Mouse (Mus musculus) limb, embryonic 12.5 days (tissue): Measurements from ENCODE around the gene Klhdc7a. TPM values are rescaled to one million over a fixed set of nuclear protein-coding genes. Genes with fewer than 3 reads are reported as not detected.
"Not testable (repeated sequence)": the region's sequence is repeated elsewhere in the genome, so short reads cannot be mapped to it uniquely, and the experiment has no call there.

Experiments used
- ATAC-seq: fragments of 200-750 bp; cut with Nextera tagmentation; 2 replicates; pipeline ENCODE4 v1.8.0; 2017; ENCODE audit warnings: low read depth, moderate TSS enrichment; ENCODE audit not compliant: insufficient number of reproducible peaks, insufficient read depth, low FRiP score, low TSS enrichment
- H3K27ac ChIP-seq: fragments of 300-500 bp; sonication (generic); 2 replicates; pipeline ENCODE4 v1.5.1; 2016; ENCODE audit warnings: mild to moderate bottlenecking, moderate library complexity
- H3K27me3 ChIP-seq: fragments of 300-500 bp; sonication (generic); 2 replicates; pipeline ENCODE4 v1.6.1; 2016; ENCODE audit warnings: mild to moderate bottlenecking, moderate library complexity
- H3K36me3 ChIP-seq: fragments of 300-500 bp; sonication (generic); 2 replicates; pipeline ENCODE4 v1.6.1; 2016; ENCODE audit warnings: mild to moderate bottlenecking, moderate library complexity
- H3K4me1 ChIP-seq: fragments of 300-500 bp; sonication (generic); replicated peaks from 2 replicates; pipeline ENCODE4 v1.6.1; 2016
- H3K4me2 ChIP-seq: fragments of 300-500 bp; sonication (generic); 2 replicates; pipeline ENCODE4 v1.6.1; 2016; ENCODE audit warnings: mild to moderate bottlenecking, moderate library complexity
- H3K4me3 ChIP-seq: fragments of 300-500 bp; sonication (generic); replicated peaks from 2 replicates; pipeline ENCODE4 v1.5.1; 2016; ENCODE audit warnings: mild to moderate bottlenecking
- H3K9ac ChIP-seq: fragments of 300-500 bp; sonication (generic); replicated peaks from 2 replicates; pipeline ENCODE4 v1.6.1; 2016; ENCODE audit warnings: mild to moderate bottlenecking, moderate library complexity
- H3K9me3 ChIP-seq: fragments of 300-500 bp; sonication (generic); 2 replicates; pipeline ENCODE4 v1.6.1; 2016; ENCODE audit warnings: mild to moderate bottlenecking, moderate library complexity
- WGBS: fragments of 180-500 bp; shearing (Covaris S2); methylation state at CpG from one replicate; pipeline ENCODE4 v1.1.7; 2016; 5-methylcytosine and 5-hydroxymethylcytosine counted together
- polyA plus RNA-seq: library from polyadenylated mRNA; unstranded; fragments of >200 nt; fragmentation: Nextera tagmentation; extraction: Ambion mirVana; gene quantifications from 2 replicates; pipeline ENCODE4 v1.2.1, GENCODE M21; 2016

Gene Klhdc7a
- polyA plus RNA-seq, 1 experiment from 2014 or later, result not detected

- WGBS, result 45% methylated on average over 5 of the region's 5 CpGs
- no peak for ATAC-seq
- Histone ChIP-seq H3K36me3 (no peaks in the 10 kb centered on the region), H3K4me3 (no peak overlapping the region), H3K27me3 (no peaks in the 10 kb centered on the region; the same call in 1 of the 2 replicates), H3K9ac (no peak overlapping the region), H3K4me1 (peaks cover 5% of the 10 kb centered on the region; the same call in 1 of the 2 replicates), H3K9me3 (no peaks in the 10 kb centered on the region), H3K27ac (no peak overlapping the region), H3K4me2 (no peak overlapping the region)
Observed at GRCm38 (mm10) chr4:139978716-139979115, 10.9 kb upstream of the Klhdc7a start.

GRCm38 (mm10) chr4:139977308-139977781, 9.5 kb upstream of the Klhdc7a start:
- H3K36me3 ChIP-seq, result no peaks in the 10 kb centered on the region
- H3K4me1 ChIP-seq, result peaks cover 5% of the 10 kb centered on the region; the same call in 1 of the 2 replicates
- 26% methylated on average over 5 of the region's 5 CpGs for WGBS
- no peak overlapping the region for H3K4me3 ChIP-seq
- H3K27me3 ChIP-seq, result no peaks in the 10 kb centered on the region; the same call in none of the 2 replicates
- no peak overlapping the region for H3K4me2 ChIP-seq
- H3K9ac ChIP-seq, result no peak overlapping the region
- ATAC-seq, result no peak
- no peaks in the 10 kb centered on the region for H3K9me3 ChIP-seq
- no peak overlapping the region for H3K27ac ChIP-seq

- Histone ChIP-seq H3K9ac (no peak overlapping the region), H3K27ac (no peak overlapping the region), H3K9me3 (no peaks in the 10 kb centered on the region), H3K4me3 (no peak overlapping the region), H3K36me3 (no peaks in the 10 kb centered on the region), H3K4me2 (no peak overlapping the region), H3K4me1 (0 out of 2 replicates have a peak, but pooled peaks cover 5% of the 10 kb centered on the region), H3K27me3 (no peaks in the 10 kb centered on the region; the same call in 1 of the 2 replicates)
- ATAC-seq, result no peak
- 19% methylated on average over 7 of the region's 7 CpGs for whole genome bisulfite sequencing
Observed at GRCm38 (mm10) chr4:139974506-139974905, 6.7 kb upstream of the Klhdc7a start.

GRCm38 (mm10) chr4:139967475-139967891, 343 bp downstream of the Klhdc7a start:
- Histone ChIP-seq H3K9ac (no peak overlapping the region), H3K36me3 (no peaks in the 10 kb centered on the region), H3K27me3 (peaks cover 21% of the 10 kb centered on the region), H3K4me3 (no peak overlapping the region), H3K4me1 (peaks cover 13% of the 10 kb centered on the region), H3K4me2 (no peak overlapping the region), H3K9me3 (no peaks in the 10 kb centered on the region), H3K27ac (no peak overlapping the region)
- no peak for ATAC-seq
- WGBS, result 20% methylated on average over 10 of the region's 10 CpGs

- no peaks in the 10 kb centered on the region for H3K9me3 ChIP-seq
- no peak overlapping the region for H3K9ac ChIP-seq
- ATAC-seq, result no peak
- H3K4me2 ChIP-seq, result no peak overlapping the region
- H3K4me1 ChIP-seq, result peaks cover 13% of the 10 kb centered on the region
- peaks cover 21% of the 10 kb centered on the region for H3K27me3 ChIP-seq
- no peak overlapping the region for H3K4me3 ChIP-seq
- H3K27ac ChIP-seq, result no peak overlapping the region
- no peaks in the 10 kb centered on the region for H3K36me3 ChIP-seq
- WGBS, result 30% methylated on average over 3 of the region's 3 CpGs
Observed at GRCm38 (mm10) chr4:139966981-139967380, 845 bp downstream of the Klhdc7a start.

- 90% methylated on average over 28 of the region's 28 CpGs for WGBS
- no peak for ATAC-seq
- no peak overlapping the region for H3K9ac ChIP-seq
- H3K9me3 ChIP-seq, result no peaks in the 10 kb centered on the region
- peaks cover 13% of the 10 kb centered on the region for H3K4me1 ChIP-seq
- no peaks in the 10 kb centered on the region for H3K36me3 ChIP-seq
- H3K27me3 ChIP-seq, result peaks cover 21% of the 10 kb centered on the region
- no peak overlapping the region for H3K4me2 ChIP-seq
- no peak overlapping the region for H3K27ac ChIP-seq
- no peak overlapping the region for H3K4me3 ChIP-seq
Observed at GRCm38 (mm10) chr4:139965596-139966185, 2.1 kb downstream of the Klhdc7a start.

GRCm38 (mm10) chr4:139964406-139964805, 3.4 kb downstream of the Klhdc7a start:
- 87% methylated on average over 5 of the region's 5 CpGs for WGBS
- peaks cover 21% of the 10 kb centered on the region for H3K27me3 ChIP-seq
- no peaks in the 10 kb centered on the region for H3K36me3 ChIP-seq
- peaks cover 13% of the 10 kb centered on the region for H3K4me1 ChIP-seq
- no peak overlapping the region for H3K4me2 ChIP-seq
- H3K4me3 ChIP-seq, result no peak overlapping the region
- ATAC-seq, result no peak
- no peak overlapping the region for H3K27ac ChIP-seq
- no peak overlapping the region for H3K9ac ChIP-seq
- H3K9me3 ChIP-seq, result no peaks in the 10 kb centered on the region

GRCm38 (mm10) chr4:139963911-139964310, 3.9 kb downstream of the Klhdc7a start:
- Histone ChIP-seq H3K27me3 (peaks cover 21% of the 10 kb centered on the region), H3K27ac (no peak overlapping the region), H3K4me2 (no peak overlapping the region), H3K4me1 (peaks cover 13% of the 10 kb centered on the region), H3K9ac (no peak overlapping the region), H3K36me3 (no peaks in the 10 kb centered on the region), H3K9me3 (no peaks in the 10 kb centered on the region), H3K4me3 (no peak overlapping the region)
- ATAC-seq, result no peak
- 84% methylated on average over 5 of the region's 5 CpGs for WGBS

GRCm38 (mm10) chr4:139963059-139963458, 4.8 kb downstream of the Klhdc7a start:
- Histone ChIP-seq H3K4me3 (no peak overlapping the region), H3K4me2 (no peak overlapping the region), H3K36me3 (no peaks in the 10 kb centered on the region), H3K9ac (no peak overlapping the region), H3K9me3 (no peaks in the 10 kb centered on the region), H3K27ac (no peak overlapping the region), H3K27me3 (peaks cover 21% of the 10 kb centered on the region), H3K4me1 (peaks cover 13% of the 10 kb centered on the region)
- ATAC-seq, result no peak
- 44% methylated on average over 8 of the region's 8 CpGs for WGBS

GRCm38 (mm10) chr4:139961816-139962215, 6.0 kb downstream of the Klhdc7a start:
- no peak overlapping the region for H3K4me3 ChIP-seq
- H3K9ac ChIP-seq, result no peak overlapping the region
- WGBS, result 89% methylated on average over 8 of the region's 8 CpGs
- H3K4me1 ChIP-seq, result peaks cover 2% of the 10 kb centered on the region; the same call in 1 of the 2 replicates
- no peak for ATAC-seq
- no peak overlapping the region for H3K27ac ChIP-seq
- no peaks in the 10 kb centered on the region for H3K9me3 ChIP-seq
- no peak overlapping the region for H3K4me2 ChIP-seq
- no peaks in the 10 kb centered on the region for H3K36me3 ChIP-seq
- H3K27me3 ChIP-seq, result peaks cover 10% of the 10 kb centered on the region

GRCm38 (mm10) chr4:139961329-139961728, 6.5 kb downstream of the Klhdc7a start:
- not testable (repeated sequence) for H3K9ac ChIP-seq, H3K4me3 ChIP-seq, H3K27me3 ChIP-seq, H3K4me1 ChIP-seq, ATAC-seq, H3K27ac ChIP-seq, H3K4me2 ChIP-seq, H3K36me3 ChIP-seq, H3K9me3 ChIP-seq
- WGBS, result 88% methylated on average over 11 of the region's 11 CpGs
